Mouse (Mus musculus): Measurements from ENCODE around the gene Bcas3. TPM values are rescaled to one million over a fixed set of nuclear protein-coding genes. Genes with fewer than 3 reads are reported as not detected.

Gene Bcas3
- polyA plus RNA-seq, 1 experiment = 12.8 TPM

- 83% methylated on average over 3 of the region's 3 CpGs for WGBS
- DNase-seq (ENCODE audit: low read depth, low spot score) = no peak
Measured at GRCm38 (mm10) chr11:85761170-85761569, 408.2 kb downstream of the Bcas3 start.

GRCm38 (mm10) chr11:85763655-85764054, 410.7 kb downstream of the Bcas3 start:
- 80% methylated on average over 3 of the region's 3 CpGs for WGBS
- DNase-seq (ENCODE audit: low read depth, low spot score) = no peak

- 32% methylated on average over 7 of the region's 7 CpGs for WGBS
Measured at GRCm38 (mm10) chr11:85766106-85766723, 413.2 kb downstream of the Bcas3 start.

GRCm38 (mm10) chr11:85766811-85767210, 413.8 kb downstream of the Bcas3 start:
- DNase-seq (ENCODE audit: low read depth, low spot score) = no peak
- 69% methylated on average over 6 of the region's 6 CpGs for WGBS

More at GRCm38 (mm10) chr11:85766106-85766723, 413.2 kb downstream of the Bcas3 start:
- DNase-seq (ENCODE audit: low read depth, low spot score) = no peak

GRCm38 (mm10) chr11:85769740-85770139, 416.8 kb downstream of the Bcas3 start:
- no peak for DNase-seq (ENCODE audit: low read depth, low spot score)
- 90% methylated on average over 2 of the region's 2 CpGs for WGBS

- 62% methylated on average over 4 of the region's 4 CpGs for WGBS
- DNase-seq (ENCODE audit: low read depth, low spot score) = no peak
Measured at GRCm38 (mm10) chr11:85773391-85773790, 420.4 kb downstream of the Bcas3 start.

- WGBS = 78% methylated on average over 6 of the region's 6 CpGs
Measured at GRCm38 (mm10) chr11:85774707-85775106, 421.7 kb downstream of the Bcas3 start.

GRCm38 (mm10) chr11:85775492-85775891, 422.5 kb downstream of the Bcas3 start:
- DNase-seq (ENCODE audit: low read depth, low spot score) = peak; percentile 51
- 15% methylated on average over 7 of the region's 7 CpGs for WGBS

More at GRCm38 (mm10) chr11:85774707-85775106, 421.7 kb downstream of the Bcas3 start:
- no peak for DNase-seq (ENCODE audit: low read depth, low spot score)

- WGBS = 70% methylated on average over 7 of the region's 7 CpGs
Measured at GRCm38 (mm10) chr11:85776861-85777360, 423.9 kb downstream of the Bcas3 start.

GRCm38 (mm10) chr11:85777950-85778349, 425.0 kb downstream of the Bcas3 start:
- no peak for DNase-seq (ENCODE audit: low read depth, low spot score)
- 59% methylated on average over 2 of the region's 2 CpGs for WGBS

More at GRCm38 (mm10) chr11:85776861-85777360, 423.9 kb downstream of the Bcas3 start:
- DNase-seq (ENCODE audit: low read depth, low spot score) = no peak

- DNase-seq (ENCODE audit: low read depth, low spot score) = no peak
- WGBS = 81% methylated on average over 4 of the region's 4 CpGs
Measured at GRCm38 (mm10) chr11:85780303-85780702, 427.3 kb downstream of the Bcas3 start.

- no peak for DNase-seq (ENCODE audit: low read depth, low spot score)
- WGBS = 73% methylated on average over 3 of the region's 3 CpGs
Measured at GRCm38 (mm10) chr11:85786113-85786718, 433.2 kb downstream of the Bcas3 start.

- DNase-seq (ENCODE audit: low read depth, low spot score) = no peak
- 89% methylated on average over 7 of the region's 7 CpGs for WGBS
Measured at GRCm38 (mm10) chr11:85789750-85790149, 436.8 kb downstream of the Bcas3 start.

GRCm38 (mm10) chr11:85790267-85790666, 437.3 kb downstream of the Bcas3 start:
- DNase-seq (ENCODE audit: low read depth, low spot score) = no peak

GRCm38 (mm10) chr11:85791212-85791611, 438.2 kb downstream of the Bcas3 start:
- no peak for DNase-seq (ENCODE audit: low read depth, low spot score)
- 100% methylated on average over 1 of the region's 1 CpGs for WGBS

More at GRCm38 (mm10) chr11:85790267-85790666, 437.3 kb downstream of the Bcas3 start:
- WGBS = 39% methylated on average over 2 of the region's 2 CpGs

GRCm38 (mm10) chr11:85792534-85793215, 439.7 kb downstream of the Bcas3 start:
- no peak for DNase-seq (ENCODE audit: low read depth, low spot score)
- WGBS = 53% methylated on average over 12 of the region's 12 CpGs

- DNase-seq (ENCODE audit: low read depth, low spot score) = no peak
- 50% methylated on average over 4 of the region's 4 CpGs for WGBS
Measured at GRCm38 (mm10) chr11:85799456-85799855, 446.5 kb downstream of the Bcas3 start.

- 26% methylated on average over 19 of the region's 19 CpGs for WGBS
- no peak for DNase-seq (ENCODE audit: low read depth, low spot score)
Measured at GRCm38 (mm10) chr11:85799856-85800255, 446.9 kb downstream of the Bcas3 start.

GRCm38 (mm10) chr11:85800380-85800779, 447.4 kb downstream of the Bcas3 start:
- WGBS = 83% methylated on average over 11 of the region's 11 CpGs
- DNase-seq (ENCODE audit: low read depth, low spot score) = no peak

- WGBS = 83% methylated on average over 5 of the region's 5 CpGs
- DNase-seq (ENCODE audit: low read depth, low spot score) = no peak
Measured at GRCm38 (mm10) chr11:85804048-85804447, 451.1 kb downstream of the Bcas3 start.

Measured in large intestine, adult 2 months (tissue).